Mouse (Mus musculus): ENCODE measurements at regions not wholly inside any gene's neighbourhood (a gene's known extent, or its start where the extent isn't known, plus 50 kb on each side); places are given as distances from the start of the nearest gene placed in this dataset.

GRCm38 (mm10) chr14:60439106-60439505, 66.0 kb downstream of the Amer2 start:
- DNase-seq (ENCODE audit: low spot score in 2 of 2): no peak

- DNase-seq (ENCODE audit: low spot score in 2 of 2): no peak
These were observed 70.9 kb downstream of the Amer2 start for GRCm38 (mm10) chr14:60443821-60444551.

GRCm38 (mm10) chr14:60444552-60444937, 71.5 kb downstream of the Amer2 start:
- DNase-seq (ENCODE audit: low spot score in 2 of 2): no peak

- DNase-seq (ENCODE audit: low spot score in 2 of 2): no peak
These were observed 73.0 kb downstream of the Amer2 start for GRCm38 (mm10) chr14:60446037-60446436.

- DNase-seq (ENCODE audit: low spot score in 2 of 2): no peak
These were observed 78.2 kb downstream of the Amer2 start for GRCm38 (mm10) chr14:60451216-60451615.

GRCm38 (mm10) chr14:60451684-60452083, 78.6 kb downstream of the Amer2 start:
- no peak for DNase-seq (ENCODE audit: low spot score in 2 of 2)

GRCm38 (mm10) chr14:60456767-60457166, 83.7 kb downstream of the Amer2 start:
- no peak for DNase-seq (ENCODE audit: low spot score in 2 of 2)

- DNase-seq (ENCODE audit: low spot score in 2 of 2): peak in 1 of 2 experiments; percentile 23
These were observed 112.2 kb downstream of the Amer2 start for GRCm38 (mm10) chr14:60484996-60485888.

- DNase-seq (ENCODE audit: low spot score in 2 of 2): no peak
These were observed 112.8 kb downstream of the Amer2 start for GRCm38 (mm10) chr14:60485889-60486274.

GRCm38 (mm10) chr14:60486278-60486935, 113.3 kb downstream of the Amer2 start:
- no peak for DNase-seq (ENCODE audit: low spot score in 2 of 2)

- no peak for DNase-seq (ENCODE audit: low spot score in 2 of 2)
These were observed 116.1 kb downstream of the Amer2 start for GRCm38 (mm10) chr14:60489111-60489510.

- DNase-seq (ENCODE audit: low spot score in 2 of 2): no peak
These were observed 117.8 kb downstream of the Amer2 start for GRCm38 (mm10) chr14:60490886-60491285.

GRCm38 (mm10) chr14:60495441-60495840, 122.4 kb downstream of the Amer2 start:
- DNase-seq (ENCODE audit: low spot score in 2 of 2): no peak

- DNase-seq (ENCODE audit: low spot score in 2 of 2): no peak
These were observed 129.5 kb downstream of the Amer2 start for GRCm38 (mm10) chr14:60502552-60502951.

GRCm38 (mm10) chr14:60505066-60505465, 128.7 kb upstream of the Spata13 start:
- DNase-seq (ENCODE audit: low spot score in 2 of 2): no peak

GRCm38 (mm10) chr14:60506296-60506695, 127.5 kb upstream of the Spata13 start:
- DNase-seq (ENCODE audit: low spot score in 2 of 2): no peak

- DNase-seq (ENCODE audit: low spot score in 2 of 2): no peak
These were observed 120.2 kb upstream of the Spata13 start for GRCm38 (mm10) chr14:60513560-60513959.

- no peak for DNase-seq (ENCODE audit: low spot score in 2 of 2)
These were observed 118.6 kb upstream of the Spata13 start for GRCm38 (mm10) chr14:60515094-60515786.

- DNase-seq (ENCODE audit: low spot score in 2 of 2): no peak
These were observed 115.9 kb upstream of the Spata13 start for GRCm38 (mm10) chr14:60517891-60518290.

GRCm38 (mm10) chr14:60523010-60523409, 110.8 kb upstream of the Spata13 start:
- DNase-seq (ENCODE audit: low spot score in 2 of 2): no peak

- no peak for DNase-seq (ENCODE audit: low spot score in 2 of 2)
These were observed 108.9 kb upstream of the Spata13 start for GRCm38 (mm10) chr14:60524869-60525268.

Measured in adrenal gland, postnatal 4 days (tissue).